Mouse (Mus musculus): Measurements from ENCODE around the gene Ttc7. TPM values are rescaled to one million over a fixed set of nuclear protein-coding genes. Genes with fewer than 3 reads are reported as not detected.

Ttc7 gene
- polyA plus RNA-seq, 1 experiment from 2014 or later = 2.1 TPM

DNA sequence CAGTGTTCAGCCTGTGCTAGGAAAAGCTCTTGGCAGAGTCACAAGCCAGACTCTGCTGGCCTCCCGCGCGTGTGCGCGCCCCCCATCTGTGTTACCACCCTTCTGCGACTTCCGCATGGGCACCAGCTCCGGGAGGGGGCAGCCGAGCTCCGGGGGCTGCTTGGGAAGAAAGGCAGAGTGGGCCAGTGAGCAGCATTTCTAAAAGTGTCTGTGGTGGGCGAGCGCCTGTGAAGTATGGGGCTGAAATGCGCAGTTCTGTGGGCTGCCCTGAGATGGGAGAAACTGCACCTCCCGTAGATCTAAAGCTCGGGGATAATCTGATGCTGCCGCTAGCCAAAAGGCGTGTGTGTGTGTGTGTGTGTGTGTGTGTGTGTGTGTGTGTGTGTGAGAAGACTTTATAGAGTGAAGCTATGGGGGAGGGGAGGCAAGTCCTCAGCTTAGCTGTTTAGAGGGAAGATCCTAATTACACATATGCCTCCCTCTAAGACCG, 86.6 kb downstream of the Ttc7 start:
- ATAC-seq (ENCODE audit: insufficient read depth, low FRiP score, low TSS enrichment) (no peak), DNase-seq (ENCODE audit: low spot score) (no peak)
- no peaks in the 10 kb centered on the region for H3K36me3 ChIP-seq (ENCODE audit: control insufficient read depth, insufficient read depth, low read length)
- 76% methylated on average over 18 of the region's 18 CpGs for WGBS
- H3K4me3 ChIP-seq (ENCODE audit: low read depth, low read length) = no peak overlapping the region
- H3K9ac ChIP-seq (ENCODE audit: low read length) = no peak overlapping the region
- no peak overlapping the region for H3K4me2 ChIP-seq (ENCODE audit: low read depth)
- no peaks in the 10 kb centered on the region for H3K9me3 ChIP-seq (ENCODE audit: control insufficient read depth, low read length)
- H3K27me3 ChIP-seq (ENCODE audit: control insufficient read depth, insufficient read depth, low read length) = no peaks in the 10 kb centered on the region
- peaks cover 4% of the 10 kb centered on the region for H3K4me1 ChIP-seq (ENCODE audit: control insufficient read depth, insufficient read depth, low read length)
- H3K27ac ChIP-seq (ENCODE audit: low read depth, low read length) = no peak overlapping the region

DNA sequence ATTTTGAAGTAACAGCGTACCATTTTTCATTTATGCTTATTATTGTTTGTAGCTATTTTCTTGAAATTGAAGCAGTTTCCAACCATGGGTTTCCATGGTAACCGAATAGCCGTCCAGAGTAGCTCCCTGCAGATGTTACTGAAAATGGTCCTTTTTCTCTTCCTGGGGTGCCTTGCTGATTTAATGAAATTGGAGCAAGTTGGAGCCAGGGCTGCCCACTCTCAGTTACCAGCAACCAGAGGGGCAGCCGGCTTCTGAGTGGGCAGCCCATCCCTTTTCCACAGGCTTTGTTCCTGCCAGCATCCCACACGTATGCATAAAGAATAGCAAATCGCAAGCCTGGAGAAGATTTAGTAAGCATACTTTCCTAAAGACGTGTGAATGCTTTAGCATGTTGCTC, 89.5 kb downstream of the Ttc7 start:
- 77% methylated on average over 7 of the region's 7 CpGs for WGBS
- no peaks in the 10 kb centered on the region for H3K27me3 ChIP-seq (ENCODE audit: control insufficient read depth, insufficient read depth, low read length)
- ATAC-seq (ENCODE audit: insufficient read depth, low FRiP score, low TSS enrichment) = no peak
- H3K4me1 ChIP-seq (ENCODE audit: control insufficient read depth, insufficient read depth, low read length) = peaks cover 7% of the 10 kb centered on the region
- no peaks in the 10 kb centered on the region for H3K9me3 ChIP-seq (ENCODE audit: control insufficient read depth, low read length)
- no peak overlapping the region for H3K4me3 ChIP-seq (ENCODE audit: low read depth, low read length)
- no peaks in the 10 kb centered on the region for H3K36me3 ChIP-seq (ENCODE audit: control insufficient read depth, insufficient read depth, low read length)
- H3K9ac ChIP-seq (ENCODE audit: low read length) = no peak overlapping the region
- H3K27ac ChIP-seq (ENCODE audit: low read depth, low read length) = no peak overlapping the region
- H3K4me2 ChIP-seq (ENCODE audit: low read depth) = no peak overlapping the region
- DNase-seq (ENCODE audit: low spot score) = no peak

DNA sequence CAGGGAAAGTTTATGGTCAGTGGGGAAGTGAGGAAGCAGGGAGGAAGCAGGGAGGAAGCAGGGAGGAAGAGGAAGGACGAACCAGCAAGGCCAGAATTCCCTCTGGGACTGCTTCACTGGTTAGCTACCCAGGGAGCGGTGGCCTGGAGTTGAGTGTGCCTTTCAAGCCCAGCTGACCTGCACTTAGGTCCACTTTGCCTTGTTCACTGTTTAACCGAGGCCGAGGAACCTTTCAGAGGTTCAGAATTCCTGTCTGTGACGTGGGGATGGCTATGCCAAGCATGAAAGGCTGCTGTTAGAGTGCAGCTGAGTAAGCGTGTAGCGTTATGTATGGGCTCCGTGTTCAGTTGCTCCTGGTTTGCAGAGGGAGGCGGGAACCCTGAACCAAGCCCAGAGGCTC, 90.6 kb downstream of the Ttc7 start:
- H3K4me3 ChIP-seq (ENCODE audit: low read depth, low read length) = no peak overlapping the region
- 94% methylated on average over 9 of the region's 9 CpGs for WGBS
- DNase-seq (ENCODE audit: low spot score) (no peak), ATAC-seq (ENCODE audit: insufficient read depth, low FRiP score, low TSS enrichment) (no peak)
- H3K27ac ChIP-seq (ENCODE audit: low read depth, low read length) = no peak overlapping the region
- no peaks in the 10 kb centered on the region for H3K9me3 ChIP-seq (ENCODE audit: control insufficient read depth, low read length)
- peaks cover 16% of the 10 kb centered on the region for H3K4me1 ChIP-seq (ENCODE audit: control insufficient read depth, insufficient read depth, low read length)
- H3K36me3 ChIP-seq (ENCODE audit: control insufficient read depth, insufficient read depth, low read length) = no peaks in the 10 kb centered on the region
- H3K9ac ChIP-seq (ENCODE audit: low read length) = no peak overlapping the region
- H3K27me3 ChIP-seq (ENCODE audit: control insufficient read depth, insufficient read depth, low read length) = no peaks in the 10 kb centered on the region
- H3K4me2 ChIP-seq (ENCODE audit: low read depth) = no peak overlapping the region

DNA sequence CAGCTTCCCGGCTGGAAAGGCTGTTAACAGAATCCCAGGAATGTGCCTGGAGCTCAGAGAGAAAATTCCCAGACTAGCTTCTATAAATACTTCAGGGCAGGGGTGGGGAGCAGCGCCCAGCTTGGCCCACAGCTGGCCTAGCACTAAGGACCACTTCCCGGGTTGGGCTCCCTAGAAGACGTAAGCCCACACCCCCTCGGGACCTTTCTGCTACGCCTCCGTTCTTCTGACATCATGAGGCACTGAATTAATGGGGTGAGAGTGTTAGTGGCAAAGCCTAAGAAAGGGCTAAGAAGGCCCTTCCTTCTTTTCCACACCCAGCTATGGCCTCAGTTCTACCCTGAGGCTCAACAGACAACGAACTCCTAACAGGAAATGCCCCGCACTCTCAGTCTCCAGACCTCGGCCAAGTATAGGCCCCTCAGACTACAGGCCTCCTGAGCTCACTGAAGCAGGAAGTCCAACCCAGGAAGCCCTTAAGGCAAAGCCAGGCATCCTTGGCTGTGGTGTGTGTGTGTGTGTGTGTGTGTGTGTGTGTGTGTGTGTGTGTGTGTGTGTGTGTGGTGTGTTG, 93.3 kb downstream of the Ttc7 start:
- no peak for DNase-seq (ENCODE audit: low spot score)
- 49% methylated on average over 10 of the region's 10 CpGs for WGBS

DNA sequence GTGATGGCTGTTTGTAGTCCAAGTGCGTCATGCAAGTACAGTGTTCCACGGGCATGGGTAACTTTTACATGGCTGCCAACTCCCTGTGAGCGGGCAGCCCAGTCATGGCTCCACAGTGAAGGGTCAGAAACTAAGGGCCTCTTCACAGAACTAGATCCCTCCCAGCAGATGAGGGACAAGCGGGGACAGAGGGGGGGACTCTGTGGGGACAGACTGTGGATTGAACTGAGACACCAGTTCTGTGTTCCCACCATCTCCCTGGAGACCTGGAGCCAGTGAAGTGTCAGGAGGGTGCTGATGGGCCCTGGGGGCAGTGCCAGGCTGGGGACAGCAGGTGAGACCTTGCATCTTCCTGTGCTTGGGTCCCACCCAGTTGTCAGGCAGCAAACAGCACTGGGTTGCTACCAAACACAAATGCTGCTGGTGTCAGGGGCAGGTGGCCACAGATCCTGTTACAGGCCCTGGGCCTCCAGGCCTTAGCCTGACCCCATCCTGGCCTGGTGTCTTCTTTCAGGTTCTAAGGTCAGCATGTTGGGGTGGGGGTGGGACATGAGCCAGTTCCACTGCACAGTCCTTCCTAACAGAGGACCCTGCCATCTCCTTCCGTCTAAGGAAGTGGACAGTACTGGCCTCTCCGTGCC, 94.3 kb downstream of the Ttc7 start:
- H3K27me3 ChIP-seq (ENCODE audit: control insufficient read depth, insufficient read depth, low read length) = no peaks in the 10 kb centered on the region
- no peak for ATAC-seq (ENCODE audit: insufficient read depth, low FRiP score, low TSS enrichment)
- H3K9me3 ChIP-seq (ENCODE audit: control insufficient read depth, low read length) = no peaks in the 10 kb centered on the region
- no peaks in the 10 kb centered on the region for H3K36me3 ChIP-seq (ENCODE audit: control insufficient read depth, insufficient read depth, low read length)
- H3K4me1 ChIP-seq (ENCODE audit: control insufficient read depth, insufficient read depth, low read length) = peaks cover 32% of the 10 kb centered on the region
- no peak overlapping the region for H3K9ac ChIP-seq (ENCODE audit: low read length)
- H3K4me3 ChIP-seq (ENCODE audit: low read depth, low read length) = no peak overlapping the region
- no peak overlapping the region for H3K4me2 ChIP-seq (ENCODE audit: low read depth)
- WGBS = 78% methylated on average over 6 of the region's 6 CpGs
- no peak overlapping the region for H3K27ac ChIP-seq (ENCODE audit: low read depth, low read length)
- no peak for DNase-seq (ENCODE audit: low spot score)

More for the DNA sequence above, 93.3 kb downstream of the Ttc7 start:
- H3K9ac ChIP-seq (ENCODE audit: low read length) = no peak overlapping the region
- H3K4me3 ChIP-seq (ENCODE audit: low read depth, low read length) = no peak overlapping the region
- peak overlapping the region; percentile 54; the same call in 1 of the 2 replicates for H3K27ac ChIP-seq (ENCODE audit: low read depth, low read length)
- peaks cover 32% of the 10 kb centered on the region for H3K4me1 ChIP-seq (ENCODE audit: control insufficient read depth, insufficient read depth, low read length)
- no peaks in the 10 kb centered on the region for H3K9me3 ChIP-seq (ENCODE audit: control insufficient read depth, low read length)
- no peak for ATAC-seq (ENCODE audit: insufficient read depth, low FRiP score, low TSS enrichment)
- no peaks in the 10 kb centered on the region for H3K27me3 ChIP-seq (ENCODE audit: control insufficient read depth, insufficient read depth, low read length)
- no peaks in the 10 kb centered on the region for H3K36me3 ChIP-seq (ENCODE audit: control insufficient read depth, insufficient read depth, low read length)
- no peak overlapping the region for H3K4me2 ChIP-seq (ENCODE audit: low read depth)

DNA sequence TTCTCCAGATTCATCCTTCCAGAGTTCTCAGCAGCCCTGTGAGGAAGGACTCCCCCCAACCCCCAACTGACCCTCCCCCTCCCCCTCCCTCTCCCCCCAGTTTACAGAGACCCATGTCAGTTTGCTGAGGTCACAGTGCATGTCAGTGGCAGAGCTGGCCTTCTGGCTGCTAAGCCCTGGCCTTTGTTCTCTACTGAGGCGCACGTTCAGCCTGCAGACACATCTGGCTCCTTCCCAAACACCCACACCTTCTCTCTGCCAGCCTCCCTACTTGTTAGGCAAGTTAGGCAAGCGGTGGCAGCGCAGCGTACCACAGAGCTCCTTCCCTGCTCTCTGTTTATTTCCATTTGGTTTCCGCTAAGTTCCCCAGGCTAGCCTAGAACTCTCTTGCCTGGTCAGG, 94.8 kb downstream of the Ttc7 start:
- no peaks in the 10 kb centered on the region for H3K27me3 ChIP-seq (ENCODE audit: control insufficient read depth, insufficient read depth, low read length)
- peak overlapping the region; percentile 24; the same call in 1 of the 2 replicates for H3K27ac ChIP-seq (ENCODE audit: low read depth, low read length)
- WGBS = 67% methylated on average over 6 of the region's 6 CpGs
- no peak overlapping the region for H3K4me2 ChIP-seq (ENCODE audit: low read depth)
- no peaks in the 10 kb centered on the region for H3K9me3 ChIP-seq (ENCODE audit: control insufficient read depth, low read length)
- no peaks in the 10 kb centered on the region for H3K36me3 ChIP-seq (ENCODE audit: control insufficient read depth, insufficient read depth, low read length)
- H3K4me1 ChIP-seq (ENCODE audit: control insufficient read depth, insufficient read depth, low read length) = peaks cover 32% of the 10 kb centered on the region
- no peak overlapping the region for H3K4me3 ChIP-seq (ENCODE audit: low read depth, low read length)
- no peak for DNase-seq (ENCODE audit: low spot score)
- no peak for ATAC-seq (ENCODE audit: insufficient read depth, low FRiP score, low TSS enrichment)
- H3K9ac ChIP-seq (ENCODE audit: low read length) = no peak overlapping the region

DNA sequence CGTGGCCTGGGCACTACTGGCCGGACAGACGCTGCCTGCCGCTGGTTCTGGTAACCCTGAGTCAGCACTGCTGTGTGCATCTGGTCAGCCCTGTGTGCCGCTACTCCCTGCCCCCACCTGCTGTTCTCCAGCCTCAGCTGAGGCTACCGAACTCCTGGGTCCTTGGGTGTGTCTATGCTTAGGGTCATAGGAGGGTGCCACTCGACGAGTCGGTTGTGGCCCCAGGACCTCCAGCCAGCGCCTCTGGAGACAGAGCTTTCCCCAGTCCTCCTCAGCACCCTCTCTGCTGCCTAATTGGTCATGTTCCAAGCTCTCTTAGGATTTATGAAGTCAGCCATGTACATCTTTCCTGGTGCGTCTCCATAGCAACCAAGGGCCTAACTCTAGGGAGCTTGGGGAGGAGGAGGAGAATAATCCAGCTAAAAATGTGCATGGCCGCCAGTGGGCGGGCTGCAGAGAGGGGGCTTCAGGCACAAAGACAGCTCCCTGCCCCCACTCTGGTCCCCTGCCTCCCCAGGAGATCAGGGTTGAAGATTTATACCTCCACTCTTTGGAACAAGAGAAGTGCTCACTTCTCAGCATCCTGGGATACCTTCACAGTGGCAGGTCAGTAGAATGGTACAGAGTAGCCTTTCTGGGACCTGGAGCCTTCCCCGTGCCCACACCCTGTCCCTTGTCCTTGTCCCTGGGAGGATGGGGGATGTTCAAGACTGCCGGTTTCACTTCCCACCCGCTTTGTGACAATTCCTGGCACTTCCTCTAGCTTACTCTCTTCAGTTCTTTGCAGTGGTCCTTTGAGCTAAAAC, 95.9 kb downstream of the Ttc7 start:
- peak overlapping the region; percentile 24 for H3K27ac ChIP-seq (ENCODE audit: low read depth, low read length)
- H3K4me1 ChIP-seq (ENCODE audit: control insufficient read depth, insufficient read depth, low read length) = peaks cover 32% of the 10 kb centered on the region
- H3K4me3 ChIP-seq (ENCODE audit: low read depth, low read length) = no peak overlapping the region
- ATAC-seq (ENCODE audit: insufficient read depth, low FRiP score, low TSS enrichment) (peak; percentile 58), DNase-seq (ENCODE audit: low spot score) (peak; percentile 62)
- H3K27me3 ChIP-seq (ENCODE audit: control insufficient read depth, insufficient read depth, low read length) = no peaks in the 10 kb centered on the region
- H3K4me2 ChIP-seq (ENCODE audit: low read depth) = no peak overlapping the region
- WGBS = 44% methylated on average over 16 of the region's 16 CpGs
- H3K9ac ChIP-seq (ENCODE audit: low read length) = 0 out of 2 replicates have a peak overlapping the region, but pooled peaks have one; percentile 18
- H3K9me3 ChIP-seq (ENCODE audit: control insufficient read depth, low read length) = no peaks in the 10 kb centered on the region
- no peaks in the 10 kb centered on the region for H3K36me3 ChIP-seq (ENCODE audit: control insufficient read depth, insufficient read depth, low read length)

DNA sequence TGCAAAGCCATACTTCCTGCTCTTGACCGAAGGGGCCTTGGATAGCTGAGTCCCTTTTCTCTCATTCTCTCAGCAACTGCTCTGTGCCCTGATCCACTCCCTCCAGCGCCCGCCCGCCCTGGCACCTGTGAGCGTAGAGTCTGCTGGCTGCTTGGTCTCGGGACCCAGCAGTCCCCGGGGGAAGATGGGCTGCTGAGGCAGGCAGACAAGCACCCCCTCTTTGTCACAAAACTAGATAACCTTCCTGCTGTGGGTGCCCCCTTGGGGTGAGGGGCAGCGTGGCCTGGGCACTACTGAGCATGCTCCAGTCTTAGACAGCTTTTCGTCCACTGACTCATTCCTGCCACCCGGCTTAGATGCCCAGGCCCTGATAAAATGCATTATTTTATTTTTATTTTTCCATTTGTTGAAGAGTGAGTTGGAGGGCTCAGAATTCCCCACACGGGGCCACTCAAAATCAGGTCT, 96.5 kb downstream of the Ttc7 start:
- Histone ChIP-seq H3K36me3 (ENCODE audit: control insufficient read depth, insufficient read depth, low read length) (no peaks in the 10 kb centered on the region), H3K4me3 (ENCODE audit: low read depth, low read length) (no peak overlapping the region), H3K4me1 (ENCODE audit: control insufficient read depth, insufficient read depth, low read length) (peaks cover 32% of the 10 kb centered on the region), H3K4me2 (ENCODE audit: low read depth) (no peak overlapping the region), H3K27ac (ENCODE audit: low read depth, low read length) (peak overlapping the region; percentile 24; the same call in 1 of the 2 replicates), H3K27me3 (ENCODE audit: control insufficient read depth, insufficient read depth, low read length) (no peaks in the 10 kb centered on the region), H3K9ac (ENCODE audit: low read length) (no peak overlapping the region), H3K9me3 (ENCODE audit: control insufficient read depth, low read length) (no peaks in the 10 kb centered on the region)
- DNase-seq (ENCODE audit: low spot score) = no peak
- WGBS = 83% methylated on average over 11 of the region's 11 CpGs
- peak; percentile 14; the same call in 1 of the 2 replicates for ATAC-seq (ENCODE audit: insufficient read depth, low FRiP score, low TSS enrichment)
